Mouse (Mus musculus): ENCODE data around the gene Slc25a28. TPM values are rescaled to one million over a fixed set of nuclear protein-coding genes. Genes with fewer than 3 reads are reported as not detected.

Slc25a28 gene
- polyA plus RNA-seq, 1 experiment: 43.3 TPM

GRCm38 (mm10) chr19:43692815-43693214, 18.1 kb upstream of the Slc25a28 start:
- no peak for TF ChIP-seq GATA1 (IDR thresholded peaks at IDR 0.05; ENCODE audit: low read length)

- no peak for TF ChIP-seq GATA1 (IDR thresholded peaks at IDR 0.05; ENCODE audit: low read length)
Measured at GRCm38 (mm10) chr19:43689419-43690246, 15.0 kb upstream of the Slc25a28 start, which contains the start of gene Entpd7. Gene Entpd7 (plus strand): TSS chr19:43689672.

- no peak for TF ChIP-seq GATA1 (IDR thresholded peaks at IDR 0.05; ENCODE audit: low read length)
Measured at GRCm38 (mm10) chr19:43681541-43681940, 6.9 kb upstream of the Slc25a28 start.

- TF ChIP-seq GATA1 (IDR thresholded peaks at IDR 0.05; ENCODE audit: low read length): no peak
Measured at GRCm38 (mm10) chr19:43679474-43679981, 4.8 kb upstream of the Slc25a28 start.

- TF ChIP-seq GATA1 (IDR thresholded peaks at IDR 0.05; ENCODE audit: low read length): no peak
Measured at GRCm38 (mm10) chr19:43678467-43679003, 3.9 kb upstream of the Slc25a28 start.

GRCm38 (mm10) chr19:43675525-43676400, 1.1 kb upstream of the Slc25a28 start:
- TF ChIP-seq GATA1 (IDR thresholded peaks at IDR 0.05; ENCODE audit: low read length): no peak

- no peak for TF ChIP-seq GATA1 (IDR thresholded peaks at IDR 0.05; ENCODE audit: low read length)
Measured at GRCm38 (mm10) chr19:43674316-43674689, 378 bp downstream of the Slc25a28 start.

GRCm38 (mm10) chr19:43673513-43674315, 967 bp downstream of the Slc25a28 start:
- no peak for TF ChIP-seq GATA1 (IDR thresholded peaks at IDR 0.05; ENCODE audit: low read length)

- no peak for TF ChIP-seq GATA1 (IDR thresholded peaks at IDR 0.05; ENCODE audit: low read length)
Measured at GRCm38 (mm10) chr19:43671054-43671453, 3.6 kb downstream of the Slc25a28 start.

GRCm38 (mm10) chr19:43669136-43669759, 5.4 kb downstream of the Slc25a28 start:
- TF ChIP-seq GATA1 (IDR thresholded peaks at IDR 0.05; ENCODE audit: low read length): no peak

GRCm38 (mm10) chr19:43667430-43667809, 7.3 kb downstream of the Slc25a28 start:
- no peak for TF ChIP-seq GATA1 (IDR thresholded peaks at IDR 0.05; ENCODE audit: low read length)

GRCm38 (mm10) chr19:43666661-43667429, 7.8 kb downstream of the Slc25a28 start:
- TF ChIP-seq GATA1 (IDR thresholded peaks at IDR 0.05; ENCODE audit: low read length): no peak

GRCm38 (mm10) chr19:43665441-43666048, 9.1 kb downstream of the Slc25a28 start:
- TF ChIP-seq GATA1 (IDR thresholded peaks at IDR 0.05; ENCODE audit: low read length): no peak

All from G1E-ER4 (cell line).